Mouse (Mus musculus): ENCODE measurements at regions not wholly inside any gene's neighbourhood (a gene's known extent, or its start where the extent isn't known, plus 50 kb on each side); places are given as distances from the start of the nearest gene placed in this dataset.
A peak's percentile ranks its signal among the peaks of the same experiment; 100 is the strongest.
"Not testable (repeated sequence)": the region's sequence is repeated elsewhere in the genome, so short reads cannot be mapped to it uniquely, and the experiment has no call there.

DNA sequence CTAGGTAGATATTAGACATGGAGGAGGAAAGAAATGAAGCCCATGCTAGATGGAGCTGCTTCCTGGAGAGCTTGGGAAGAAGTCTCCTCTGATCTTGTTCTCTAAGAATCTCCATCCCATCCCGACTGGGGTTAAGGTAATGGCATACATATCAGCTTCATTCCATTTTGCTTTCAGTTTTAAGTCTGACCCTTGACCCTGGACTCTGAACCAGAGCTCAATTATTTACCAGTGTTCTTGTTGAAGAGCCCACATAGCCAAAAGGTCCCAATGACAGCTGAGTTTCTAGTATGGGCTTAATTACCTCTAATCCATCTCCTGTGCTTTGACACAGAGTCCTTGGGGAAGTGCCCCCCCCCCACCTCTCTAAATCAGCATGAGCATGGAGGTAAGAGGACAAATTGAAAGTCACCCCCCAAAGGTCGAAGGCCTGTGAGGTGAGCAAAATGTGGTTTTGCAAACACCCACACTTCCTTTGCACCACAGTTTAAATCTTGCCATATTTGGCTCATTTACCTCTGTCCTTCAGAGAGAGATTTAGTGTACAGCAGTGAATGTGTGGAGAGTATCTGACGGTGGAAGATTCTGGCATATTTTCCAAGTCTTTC lies 371.5 kb downstream of the Ets1 start:
- no peak for DNase-seq (ENCODE audit: low read depth, low spot score)

GRCm38 (mm10) chr9:33011241-33011640 lies 375.2 kb downstream of the Ets1 start:
- no peak for DNase-seq (ENCODE audit: low read depth, low spot score)

GRCm38 (mm10) chr9:33035401-33035800 lies 399.4 kb downstream of the Ets1 start:
- DNase-seq (ENCODE audit: low read depth, low spot score), result no peak

GRCm38 (mm10) chr9:33039221-33039790 lies 403.3 kb downstream of the Ets1 start:
- DNase-seq (ENCODE audit: low read depth, low spot score), result no peak

DNA sequence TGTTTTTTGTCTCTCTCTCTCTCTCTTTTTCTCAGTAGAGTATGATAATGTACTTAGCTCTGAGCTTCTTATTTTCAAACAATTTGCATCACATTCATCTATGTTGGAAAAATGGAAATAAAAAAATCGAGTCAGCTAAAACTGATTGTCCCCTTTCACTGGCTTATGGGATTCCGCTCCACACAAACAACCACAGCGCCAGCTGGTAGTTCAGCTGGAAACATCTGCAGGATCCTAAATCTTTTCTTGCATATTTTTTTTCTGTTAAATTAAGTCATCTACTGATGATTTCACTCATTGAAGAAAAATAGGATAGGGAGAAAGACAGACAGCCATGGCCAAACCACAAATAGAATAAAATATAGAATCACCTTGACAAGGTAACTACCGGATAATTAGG lies 414.8 kb downstream of the Ets1 start:
- DNase-seq (ENCODE audit: low read depth, low spot score), result no peak

GRCm38 (mm10) chr9:33060636-33061264 lies 424.7 kb downstream of the Ets1 start:
- no peak for DNase-seq (ENCODE audit: low read depth, low spot score)

DNA sequence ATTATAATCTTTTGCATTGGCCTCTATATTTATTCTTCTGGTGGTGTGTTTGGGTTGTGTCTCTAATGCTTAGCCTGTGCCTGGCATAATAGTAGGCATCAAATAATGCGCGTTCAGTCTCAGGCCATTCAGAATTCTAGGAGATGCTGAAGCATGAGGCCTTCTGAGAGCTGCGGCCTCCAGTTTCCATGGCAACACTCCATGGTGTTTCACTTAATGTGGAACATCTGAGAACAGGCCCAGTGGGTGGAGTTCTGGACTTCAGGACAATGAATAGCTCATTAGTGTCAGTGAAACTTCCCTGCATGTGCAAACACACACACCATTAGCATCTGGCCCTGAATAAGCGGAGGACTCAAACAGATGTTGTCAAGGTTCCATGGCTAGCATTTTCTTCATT lies 426.5 kb downstream of the Ets1 start:
- DNase-seq (ENCODE audit: low read depth, low spot score), result peak; percentile 60

GRCm38 (mm10) chr9:33065331-33065730 lies 429.3 kb downstream of the Ets1 start:
- no peak for DNase-seq (ENCODE audit: low read depth, low spot score)

DNA sequence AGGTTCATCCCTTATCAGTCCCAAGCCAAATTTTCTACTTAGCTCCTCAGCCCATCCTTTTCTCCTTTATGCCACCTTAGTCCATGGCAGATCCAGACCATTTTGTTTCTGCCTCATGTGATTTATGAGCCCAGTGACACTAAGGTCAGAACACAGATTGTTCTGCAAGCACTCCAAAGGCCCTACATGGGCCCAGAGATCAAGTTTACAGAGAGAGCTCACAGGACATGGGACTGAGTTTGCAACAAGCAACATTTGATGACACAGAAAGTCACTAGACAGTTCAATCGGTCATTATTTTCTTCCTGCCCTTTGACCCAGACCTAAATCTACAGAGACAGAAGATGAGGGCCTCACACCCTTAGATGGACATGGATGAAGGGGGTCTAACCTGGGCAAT lies 431.5 kb downstream of the Ets1 start:
- no peak for DNase-seq (ENCODE audit: low read depth, low spot score)

DNA sequence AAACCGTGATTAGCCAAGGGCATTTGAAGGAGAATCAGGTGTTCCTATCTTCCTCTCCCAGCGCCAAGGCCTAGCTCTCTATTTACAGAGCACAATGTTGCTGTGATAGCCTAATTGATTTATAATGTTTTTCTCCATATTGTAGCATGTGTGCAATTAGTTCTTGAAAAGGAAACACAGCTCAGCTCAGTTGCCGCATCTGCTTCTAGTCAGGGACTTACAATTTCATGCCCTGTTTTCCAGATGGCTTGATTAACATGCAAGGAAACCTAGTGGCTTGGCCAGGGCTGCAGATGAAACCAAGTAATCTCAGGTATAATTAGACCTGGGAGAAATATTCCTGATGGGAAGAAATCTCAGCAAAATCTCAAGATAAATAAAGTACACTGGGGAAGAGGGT lies 434.1 kb downstream of the Ets1 start:
- DNase-seq (ENCODE audit: low read depth, low spot score), result no peak

DNA sequence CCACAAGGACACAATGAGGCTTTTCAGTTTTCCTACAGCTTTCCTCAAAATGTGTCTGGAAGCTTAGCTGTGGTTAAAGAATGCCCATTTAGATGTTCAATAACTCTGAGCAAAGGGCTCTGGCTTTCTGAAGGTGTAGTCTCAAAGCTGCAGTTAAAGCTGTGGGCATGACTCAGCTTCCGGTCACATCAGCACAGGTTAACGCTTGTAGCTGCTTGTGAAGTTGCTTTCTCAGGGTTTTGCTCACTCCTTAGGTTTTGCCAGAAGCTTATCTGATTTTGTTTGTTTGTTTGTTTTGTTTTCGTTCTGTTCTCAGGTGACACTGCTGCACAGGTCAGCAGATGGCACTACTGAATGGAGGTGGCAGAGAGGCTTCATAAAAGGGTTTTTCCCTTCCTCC lies 444.2 kb downstream of the Ets1 start:
- no peak for DNase-seq (ENCODE audit: low read depth, low spot score)

DNA sequence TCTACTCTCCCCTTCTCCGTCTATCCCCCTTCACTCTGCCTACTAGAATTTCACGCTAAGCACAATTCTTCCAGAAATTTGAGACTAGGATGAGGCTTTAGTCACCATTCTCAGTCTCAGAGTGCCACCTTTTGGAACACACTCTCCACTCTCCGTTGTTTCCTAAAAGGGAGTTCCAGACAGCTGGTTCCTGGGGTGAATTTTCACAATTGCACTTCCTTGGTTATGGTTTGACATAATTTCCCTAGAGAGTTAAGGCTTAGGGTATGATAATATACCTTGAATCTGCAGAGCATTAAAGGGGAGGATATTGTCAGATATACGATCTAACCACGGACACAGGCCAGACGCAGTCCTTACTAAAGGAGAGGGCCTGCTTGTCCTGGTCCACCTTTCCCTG lies 444.8 kb downstream of the Ets1 start:
- no peak for DNase-seq (ENCODE audit: low read depth, low spot score)

- DNase-seq (ENCODE audit: low read depth, low spot score), result no peak
Measured at GRCm38 (mm10) chr9:33089977-33090376, 454.0 kb downstream of the Ets1 start.

GRCm38 (mm10) chr9:33091664-33092063 lies 455.6 kb downstream of the Ets1 start:
- DNase-seq (ENCODE audit: low read depth, low spot score), result no peak

DNA sequence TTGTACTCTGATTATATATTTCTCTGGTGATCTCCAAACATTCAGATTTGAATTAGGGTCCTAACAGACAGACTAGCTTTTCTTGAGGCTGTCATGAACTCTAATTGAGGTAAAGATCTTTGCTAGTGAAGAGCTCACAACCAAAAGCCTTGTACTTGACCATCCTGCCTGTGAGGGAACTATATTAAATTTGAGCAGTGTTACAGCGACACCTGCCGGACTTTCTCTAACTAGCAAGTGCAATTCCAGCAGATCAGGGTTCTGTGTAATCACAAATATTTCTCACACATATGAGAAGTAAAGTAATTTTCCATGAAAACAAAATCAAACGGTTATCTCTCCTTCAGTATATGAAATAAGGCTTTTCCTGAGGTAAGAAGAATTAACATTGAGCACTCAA lies 459.6 kb downstream of the Ets1 start:
- DNase-seq (ENCODE audit: low read depth, low spot score), result peak; percentile 51

GRCm38 (mm10) chr9:33101206-33101605 lies 465.2 kb downstream of the Ets1 start:
- DNase-seq (ENCODE audit: low read depth, low spot score), result no peak

- no peak for DNase-seq (ENCODE audit: low read depth, low spot score)
Measured at GRCm38 (mm10) chr9:33104623-33105074, 468.6 kb downstream of the Ets1 start.

DNA sequence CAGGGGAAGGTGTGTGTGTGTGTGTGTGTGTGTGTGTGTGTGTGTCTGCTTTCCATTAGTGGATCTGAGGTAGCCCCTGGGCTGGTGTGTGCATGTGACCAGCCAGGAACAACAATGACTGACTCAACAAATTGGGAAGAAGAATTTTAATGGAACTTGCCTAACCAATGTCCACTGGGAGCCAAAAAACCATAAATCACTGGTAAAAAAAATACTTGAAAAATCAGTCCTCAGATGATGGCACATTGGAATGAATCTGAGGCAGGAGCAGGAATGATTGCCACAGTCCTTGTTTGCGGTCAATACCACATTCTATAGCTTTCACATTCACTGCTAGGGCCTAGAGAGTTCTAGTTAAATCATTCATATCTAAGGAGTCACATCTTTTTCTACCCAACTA lies 487.8 kb downstream of the Ets1 start:
- no peak for DNase-seq (ENCODE audit: low read depth, low spot score)

DNA sequence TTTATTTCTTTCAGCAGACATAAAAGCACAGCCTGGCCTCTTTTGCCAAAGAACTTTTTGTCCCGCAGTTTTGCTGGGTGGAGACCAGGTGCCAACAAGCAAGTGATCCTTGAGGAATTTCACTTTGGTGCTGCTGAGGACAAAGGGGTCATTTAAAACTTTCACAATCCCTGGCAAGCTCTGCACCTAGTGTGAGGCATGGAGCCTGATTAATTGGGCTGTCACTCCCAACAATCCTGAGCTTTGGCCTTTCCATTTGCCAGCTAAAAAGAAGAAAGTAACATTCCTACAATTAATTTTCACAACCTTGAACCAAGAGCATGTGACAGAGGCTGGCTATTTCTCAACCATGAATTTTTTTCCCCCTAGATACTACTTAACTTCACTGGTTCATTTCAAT lies 516.2 kb downstream of the Ets1 start:
- peak; percentile 6 for DNase-seq (ENCODE audit: low read depth, low spot score)

- DNase-seq (ENCODE audit: low read depth, low spot score), result no peak
Measured at GRCm38 (mm10) chr9:33168159-33168558, 532.1 kb downstream of the Ets1 start.

GRCm38 (mm10) chr9:33169093-33169492 lies 533.1 kb downstream of the Ets1 start:
- not testable (repeated sequence) for DNase-seq (ENCODE audit: low read depth, low spot score)

DNA sequence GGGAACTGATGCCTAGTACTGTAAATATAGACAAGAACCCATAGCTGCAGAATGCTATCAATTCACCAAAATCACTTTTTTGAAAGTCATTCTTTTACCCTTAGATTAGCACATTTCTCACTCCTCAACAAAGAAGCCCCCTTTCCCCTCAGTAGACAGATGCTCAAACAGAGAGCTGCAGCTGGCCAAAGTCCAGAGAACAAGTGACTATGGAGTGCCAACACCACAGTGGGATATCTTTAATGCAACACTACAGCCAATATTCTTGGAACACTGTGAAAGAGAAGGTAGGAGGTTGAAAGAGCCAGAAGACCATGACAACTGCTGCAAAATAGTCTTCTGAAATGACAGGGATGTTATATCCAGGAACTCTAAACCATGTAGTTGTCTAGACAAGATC lies 544.0 kb downstream of the Ets1 start:
- DNase-seq (ENCODE audit: low read depth, low spot score), result no peak

DNA sequence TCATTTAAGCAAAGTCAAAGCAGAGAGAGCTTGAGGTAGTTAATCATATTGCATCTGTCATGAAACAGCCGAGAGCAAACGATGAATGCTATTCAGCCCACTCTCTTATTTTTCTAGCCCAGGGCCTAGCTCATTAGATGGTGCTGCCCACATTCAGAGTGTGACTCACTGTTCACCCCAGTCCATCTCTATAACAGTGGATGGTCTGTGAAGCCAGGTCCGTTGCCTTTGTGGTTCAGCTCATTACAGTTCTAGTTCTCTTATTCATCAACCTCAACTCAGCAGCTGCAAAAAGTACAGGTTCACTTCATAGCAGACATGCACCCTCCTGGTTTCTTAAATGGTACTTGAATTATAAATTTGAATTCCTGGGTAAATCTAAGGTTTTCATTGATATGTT lies 551.2 kb downstream of the Ets1 start:
- no peak for DNase-seq (ENCODE audit: low read depth, low spot score)

Measured in ZHBTc4 (cell line).